Mouse (Mus musculus) hindbrain, embryonic 16.5 days (tissue): ENCODE measurements at regions not wholly inside any gene's neighbourhood (a gene's known extent, or its start where the extent isn't known, plus 50 kb on each side); places are given as distances from the start of the nearest gene placed in this dataset.

ENCODE experiments used
- ATAC-seq: fragments of 200-750 bp; cut with Nextera tagmentation; 2 replicates; pipeline ENCODE4 v1.8.0; 2017; ENCODE audit warnings: moderate TSS enrichment, moderate library complexity
- H3K27ac ChIP-seq: fragments of 300-500 bp; sonication (generic); 2 replicates; pipeline ENCODE4 v1.5.1; 2014; ENCODE audit warnings: low read depth, mild to moderate bottlenecking, control low read depth, low read length, moderate library complexity
- H3K27me3 ChIP-seq: fragments of 300-500 bp; sonication (generic); replicated peaks from 2 replicates; pipeline ENCODE4 v1.6.1; 2014; ENCODE audit warnings: low read length; ENCODE audit not compliant: control insufficient read depth, insufficient read depth
- H3K36me3 ChIP-seq: fragments of 300-500 bp; sonication (generic); 2 replicates; pipeline ENCODE4 v1.6.1; 2014; ENCODE audit warnings: mild to moderate bottlenecking, low read length, moderate library complexity, mixed read lengths; ENCODE audit not compliant: control insufficient read depth, insufficient read depth
- H3K4me1 ChIP-seq: fragments of 300-500 bp; sonication (generic); 2 replicates; pipeline ENCODE4 v1.6.1; 2014; ENCODE audit warnings: low read depth, low read length; ENCODE audit not compliant: control insufficient read depth, insufficient read depth
- H3K4me2 ChIP-seq: fragments of 300-500 bp; sonication (generic); 2 replicates; pipeline ENCODE4 v1.6.1; 2014; ENCODE audit warnings: mild to moderate bottlenecking, low read length, control low read depth, moderate library complexity
- H3K4me3 ChIP-seq: fragments of 300-500 bp; sonication (generic); 2 replicates; pipeline ENCODE4 v1.5.1; 2014; ENCODE audit warnings: mild to moderate bottlenecking, low read length, control low read depth, moderate library complexity
- H3K9ac ChIP-seq: fragments of 300-500 bp; sonication (generic); 2 replicates; pipeline ENCODE4 v1.6.1; 2014; ENCODE audit warnings: low read depth, mild to moderate bottlenecking, control low read depth, low read length, moderate library complexity
- H3K9me3 ChIP-seq: fragments of 300-500 bp; sonication (generic); 2 replicates; pipeline ENCODE4 v1.6.1; 2014; ENCODE audit warnings: mild to moderate bottlenecking, low read length, moderate library complexity; ENCODE audit not compliant: control insufficient read depth
- WGBS: fragments of 180-500 bp; shearing (Covaris S2); extraction: QIAGEN DNeasy Blood & Tissue Kit; methylation state at CpG from one replicate; pipeline ENCODE4 v1.1.7; 2014; 5-methylcytosine and 5-hydroxymethylcytosine counted together

GRCm38 (mm10) chr12:13709806-13710205, 440.9 kb downstream of the Nbas start:
- H3K4me1 ChIP-seq = no peaks in the 10 kb centered on the region
- H3K27ac ChIP-seq = no peak overlapping the region
- H3K27me3 ChIP-seq = no peaks in the 10 kb centered on the region
- H3K4me3 ChIP-seq = no peak overlapping the region
- 0 out of 2 replicates have a peak, but pooled peaks have one; percentile 44 for ATAC-seq
- no peaks in the 10 kb centered on the region for H3K36me3 ChIP-seq
- H3K9ac ChIP-seq = no peak overlapping the region
- WGBS = 76% methylated on average over 3 of the region's 3 CpGs
- H3K4me2 ChIP-seq = no peak overlapping the region
- H3K9me3 ChIP-seq = no peaks in the 10 kb centered on the region

GRCm38 (mm10) chr12:13707747-13708146, 438.8 kb downstream of the Nbas start:
- Histone ChIP-seq H3K9ac (no peak overlapping the region), H3K9me3 (no peaks in the 10 kb centered on the region), H3K27me3 (no peaks in the 10 kb centered on the region), H3K4me3 (no peak overlapping the region), H3K27ac (no peak overlapping the region), H3K4me1 (no peaks in the 10 kb centered on the region), H3K4me2 (no peak overlapping the region), H3K36me3 (no peaks in the 10 kb centered on the region)
- 85% methylated on average over 5 of the region's 5 CpGs for WGBS
- ATAC-seq = no peak

GRCm38 (mm10) chr12:13706510-13706909, 437.6 kb downstream of the Nbas start:
- H3K36me3 ChIP-seq = no peaks in the 10 kb centered on the region
- H3K27ac ChIP-seq = no peak overlapping the region
- no peak overlapping the region for H3K4me2 ChIP-seq
- WGBS = 22% methylated on average over 4 of the region's 4 CpGs
- peak; percentile 61 for ATAC-seq
- H3K4me3 ChIP-seq = no peak overlapping the region
- H3K4me1 ChIP-seq = no peaks in the 10 kb centered on the region
- H3K27me3 ChIP-seq = no peaks in the 10 kb centered on the region
- H3K9ac ChIP-seq = no peak overlapping the region
- H3K9me3 ChIP-seq = no peaks in the 10 kb centered on the region

- Histone ChIP-seq H3K27me3 (no peaks in the 10 kb centered on the region), H3K4me2 (no peak overlapping the region), H3K4me1 (no peaks in the 10 kb centered on the region), H3K36me3 (no peaks in the 10 kb centered on the region), H3K9me3 (no peaks in the 10 kb centered on the region), H3K4me3 (no peak overlapping the region), H3K27ac (no peak overlapping the region), H3K9ac (no peak overlapping the region)
- 0 out of 2 replicates have a peak, but pooled peaks have one; percentile 40 for ATAC-seq
- 81% methylated on average over 3 of the region's 3 CpGs for WGBS
Measured at GRCm38 (mm10) chr12:13703604-13704003, 434.7 kb downstream of the Nbas start.

GRCm38 (mm10) chr12:13699858-13700257, 430.9 kb downstream of the Nbas start:
- no peaks in the 10 kb centered on the region for H3K4me1 ChIP-seq
- H3K27ac ChIP-seq = no peak overlapping the region
- no peaks in the 10 kb centered on the region for H3K27me3 ChIP-seq
- H3K9ac ChIP-seq = no peak overlapping the region
- no peak for ATAC-seq
- no peaks in the 10 kb centered on the region for H3K9me3 ChIP-seq
- 92% methylated on average over 2 of the region's 2 CpGs for WGBS
- no peak overlapping the region for H3K4me2 ChIP-seq
- no peaks in the 10 kb centered on the region for H3K36me3 ChIP-seq
- no peak overlapping the region for H3K4me3 ChIP-seq

GRCm38 (mm10) chr12:13698834-13699233, 429.9 kb downstream of the Nbas start:
- Histone ChIP-seq H3K27me3 (no peaks in the 10 kb centered on the region), H3K4me3 (no peak overlapping the region), H3K4me1 (no peaks in the 10 kb centered on the region), H3K36me3 (no peaks in the 10 kb centered on the region), H3K9ac (no peak overlapping the region), H3K27ac (no peak overlapping the region), H3K9me3 (no peaks in the 10 kb centered on the region), H3K4me2 (no peak overlapping the region)
- WGBS = 66% methylated on average over 4 of the region's 4 CpGs
- no peak for ATAC-seq

GRCm38 (mm10) chr12:13691394-13692165, 422.6 kb downstream of the Nbas start:
- no peaks in the 10 kb centered on the region for H3K9me3 ChIP-seq
- WGBS = 55% methylated on average over 2 of the region's 2 CpGs
- no peak for ATAC-seq
- no peak overlapping the region for H3K9ac ChIP-seq
- no peak overlapping the region for H3K4me3 ChIP-seq
- H3K4me1 ChIP-seq = no peaks in the 10 kb centered on the region
- no peaks in the 10 kb centered on the region for H3K27me3 ChIP-seq
- no peaks in the 10 kb centered on the region for H3K36me3 ChIP-seq
- no peak overlapping the region for H3K27ac ChIP-seq
- no peak overlapping the region for H3K4me2 ChIP-seq

- Histone ChIP-seq H3K9ac (no peak overlapping the region), H3K36me3 (no peaks in the 10 kb centered on the region), H3K27ac (no peak overlapping the region), H3K4me2 (no peak overlapping the region), H3K27me3 (no peaks in the 10 kb centered on the region), H3K4me1 (no peaks in the 10 kb centered on the region), H3K9me3 (no peaks in the 10 kb centered on the region), H3K4me3 (no peak overlapping the region)
- ATAC-seq = no peak
- WGBS = 36% methylated on average over 1 of the region's 1 CpGs
Measured at GRCm38 (mm10) chr12:13677266-13677665, 408.3 kb downstream of the Nbas start.

GRCm38 (mm10) chr12:13669453-13669852, 400.5 kb downstream of the Nbas start:
- Histone ChIP-seq H3K27ac (no peak overlapping the region), H3K4me3 (no peak overlapping the region), H3K9me3 (no peaks in the 10 kb centered on the region), H3K4me2 (no peak overlapping the region), H3K4me1 (no peaks in the 10 kb centered on the region), H3K36me3 (no peaks in the 10 kb centered on the region), H3K27me3 (no peaks in the 10 kb centered on the region), H3K9ac (no peak overlapping the region)
- ATAC-seq = no peak
